Mouse (Mus musculus) heart, adult 2 months (tissue): ENCODE data around the gene Lrch4. TPM values are rescaled to one million over a fixed set of nuclear protein-coding genes. Genes with fewer than 3 reads are reported as not detected.

ENCODE experiments used
- DNase-seq, 2 experiments: peaks; one replicate each; pipeline ENCODE4 v3.0.0; 2021
- H3K27ac ChIP-seq: fragments of 200-600 bp; 2 replicates; pipeline ENCODE4 v1.8.1; 2022
- H3K27me3 ChIP-seq: fragments of 200-500 bp; 2 replicates; pipeline ENCODE4 v1.6.1; 2012; ENCODE audit warnings: mild to moderate bottlenecking, low read length, inconsistent platforms, mixed read lengths; ENCODE audit not compliant: control insufficient read depth, insufficient read depth
- H3K36me3 ChIP-seq: fragments of 200-500 bp; 2 replicates; pipeline ENCODE4 v1.6.1; 2012; ENCODE audit warnings: low read length, inconsistent platforms; ENCODE audit not compliant: control insufficient read depth, insufficient read depth
- H3K4me1 ChIP-seq: fragments of 200-500 bp; 2 replicates; pipeline ENCODE4 v1.6.1; 2011; ENCODE audit warnings: low read length; ENCODE audit not compliant: control insufficient read depth, insufficient read depth
- H3K4me3 ChIP-seq: fragments of 200-600 bp; 2 replicates; pipeline ENCODE4 v1.8.1; 2022
- H3K79me2 ChIP-seq: fragments of 200-500 bp; replicated peaks from 2 replicates; pipeline ENCODE4 v1.6.1; 2012; ENCODE audit warnings: mild to moderate bottlenecking, inconsistent platforms, low read length, moderate library complexity, mixed read lengths; ENCODE audit not compliant: control insufficient read depth, insufficient read depth
- H3K9ac ChIP-seq: fragments of 200-500 bp; 2 replicates; pipeline ENCODE4 v1.6.1; 2012; ENCODE audit warnings: low read depth, mild to moderate bottlenecking, control low read depth, inconsistent platforms, low read length, mixed read lengths
- CTCF ChIP-seq: fragments of 200-600 bp; IDR thresholded peaks from 2 replicates; pipeline ENCODE4 v1.8.1; 2022; ENCODE audit warnings: antibody characterized with exemption, mild to moderate bottlenecking, moderate library complexity
- EP300 ChIP-seq: fragments of 200-500 bp; IDR thresholded peaks from 2 replicates; pipeline ENCODE4 v1.6.1; 2011; ENCODE audit warnings: low read depth, low read length, control low read depth; ENCODE audit not compliant: insufficient read depth
- POLR2A ChIP-seq: fragments of 200-500 bp; IDR thresholded peaks from 2 replicates; pipeline ENCODE4 v1.6.1; 2011; ENCODE audit warnings: mild to moderate bottlenecking, low read depth, low read length, control low read depth; ENCODE audit not compliant: insufficient read depth
- WGBS: fragments of 180-500 bp; shearing (Covaris S2); methylation state at CpG from one replicate; pipeline ENCODE4 v1.1.7; 2018; 5-methylcytosine and 5-hydroxymethylcytosine counted together
- intact Hi-C: fragments of 180-260 bp; cut with DNase I; formaldehyde crosslinking; loops from one replicate; pipeline ENCODE4 v1.15.1; 2025
- polyA plus RNA-seq: library from polyadenylated mRNA; depleted of rRNA; stranded (reverse); fragments of >200 nt; gene quantifications from 2 replicates; pipeline ENCODE4 v1.2.3, GENCODE M21; 2012
- total RNA-seq, 2 experiments: library from RNA; stranded (reverse); gene quantifications; 2 replicates each; pipeline ENCODE4 v1.2.3; 2021

Lrch4 gene
- total and polyA plus RNA-seq, 3 experiments: 17.1 to 29.1 (median 20.0) TPM

DNA sequence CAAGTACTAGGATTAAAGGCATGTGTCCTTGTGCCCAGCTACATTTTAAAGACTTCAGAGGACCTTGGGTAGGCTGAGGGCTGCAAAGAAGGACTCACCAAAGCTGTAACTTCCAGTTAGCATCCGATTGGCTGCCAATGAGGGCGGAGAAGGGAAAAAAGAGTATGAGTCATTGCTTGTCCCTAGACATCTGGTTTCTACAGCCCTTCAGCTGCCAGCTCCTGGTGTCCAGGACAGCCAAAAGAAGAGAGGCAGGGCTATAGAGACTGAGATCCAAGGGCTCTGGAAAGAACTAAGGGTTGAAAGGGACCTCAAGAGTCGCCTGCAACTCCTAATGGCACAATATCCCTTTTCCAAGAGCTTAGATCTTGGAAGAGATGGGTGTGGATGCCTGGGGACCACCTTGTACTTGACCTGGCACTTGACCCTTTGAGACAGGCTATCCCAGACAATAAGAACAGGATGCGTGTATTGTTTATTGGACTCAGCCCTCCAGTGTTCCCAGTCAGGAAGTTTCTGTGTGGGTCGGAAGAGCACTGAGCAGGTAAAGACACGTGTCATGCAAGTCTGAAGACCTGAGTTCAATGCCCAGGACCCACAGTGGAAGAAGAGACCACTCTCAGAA, 31.3 kb downstream of the Lrch4 start:
- TF ChIP-seq CTCF (no peak), EP300 (peak; percentile 78), POLR2A (peak; percentile 52)
- intact Hi-C loops: no loop called here
- peak overlapping the region; percentile 83 for H3K27ac ChIP-seq

DNA sequence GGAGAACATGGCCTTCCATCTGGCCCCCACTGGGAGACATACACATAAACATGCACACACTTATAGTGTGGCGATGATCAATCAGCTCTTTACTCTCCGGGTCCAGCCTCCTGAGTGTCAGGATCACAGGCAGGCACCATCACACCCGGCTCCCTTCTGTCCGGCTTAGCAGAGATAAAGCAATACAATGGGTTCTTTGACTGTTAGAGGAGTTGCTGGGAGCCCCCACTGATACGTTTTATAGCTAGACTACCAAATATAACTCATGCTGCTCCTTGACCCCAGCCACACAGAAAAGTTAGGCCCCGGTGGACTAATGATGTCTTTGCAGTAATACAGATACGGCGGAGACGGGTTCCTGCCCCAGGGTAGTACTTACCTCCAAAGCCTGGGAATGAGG, 34.1 kb downstream of the Lrch4 start:
- no peak overlapping the region for H3K4me3 ChIP-seq
- no peak for TF ChIP-seq POLR2A
- no peak for TF ChIP-seq CTCF
- no peak for TF ChIP-seq EP300
- DNase-seq: no peak
- WGBS: 80% methylated on average over 9 of the region's 9 CpGs
- H3K36me3 ChIP-seq: peaks cover 6% of the 10 kb centered on the region; the same call in 1 of the 2 replicates
- H3K4me1 ChIP-seq: peaks cover 9% of the 10 kb centered on the region
- intact Hi-C loops: no loop called here
- no peak overlapping the region for H3K27ac ChIP-seq
- H3K9ac ChIP-seq: no peak overlapping the region
- H3K27me3 ChIP-seq: no peaks in the 10 kb centered on the region
- no peaks in the 10 kb centered on the region for H3K79me2 ChIP-seq

More for the DNA sequence above, 31.3 kb downstream of the Lrch4 start:
- no peaks in the 10 kb centered on the region for H3K79me2 ChIP-seq
- no peak overlapping the region for H3K9ac ChIP-seq
- H3K36me3 ChIP-seq: peaks cover 6% of the 10 kb centered on the region; the same call in 1 of the 2 replicates
- no peak overlapping the region for H3K4me3 ChIP-seq
- DNase-seq: peak; percentile 79 to 87
- WGBS: 34% methylated on average over 6 of the region's 6 CpGs
- peaks cover 12% of the 10 kb centered on the region for H3K4me1 ChIP-seq
- no peaks in the 10 kb centered on the region for H3K27me3 ChIP-seq

DNA sequence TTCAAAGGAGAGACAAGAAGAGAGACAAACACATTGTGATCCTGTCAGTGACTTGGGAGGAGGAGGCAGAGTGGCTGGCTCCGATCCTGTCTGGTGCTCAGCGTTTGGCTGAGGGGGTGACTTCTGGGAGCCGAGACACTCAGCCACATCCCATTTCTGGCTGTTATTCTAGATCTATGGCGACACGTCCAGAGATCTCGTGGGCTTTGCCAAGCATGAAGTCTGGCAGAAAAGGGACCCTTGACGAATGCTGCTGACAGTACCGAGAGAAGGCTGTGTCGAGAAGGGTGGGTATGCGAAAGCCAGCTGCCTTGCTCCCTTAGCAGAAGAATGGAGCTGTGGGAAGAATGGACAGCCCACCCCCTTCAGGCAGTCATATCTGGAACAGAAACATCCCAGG, 40.0 kb downstream of the Lrch4 start:
- Histone ChIP-seq H3K9ac (no peak overlapping the region), H3K4me3 (no peak overlapping the region)

DNA sequence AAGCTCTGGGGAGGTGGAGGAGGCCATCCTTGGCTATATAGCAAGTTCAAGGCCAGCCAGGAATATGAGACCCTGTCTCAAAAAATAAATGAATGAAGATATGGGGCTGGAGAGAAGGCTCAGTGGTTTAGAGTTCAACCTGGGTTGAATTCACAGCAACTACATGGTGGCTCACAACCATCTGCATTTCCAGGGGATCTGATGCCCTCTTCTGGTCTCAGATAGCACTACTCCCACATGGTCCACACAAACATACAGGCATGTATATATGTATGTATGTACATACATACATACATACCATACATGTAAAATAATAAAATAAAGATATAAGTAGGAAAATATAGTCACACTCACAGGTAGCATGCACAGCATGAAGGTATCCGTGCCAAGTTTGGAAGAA, 41.3 kb downstream of the Lrch4 start:
- TF ChIP-seq POLR2A: no peak
- TF ChIP-seq CTCF: peak; percentile 54
- intact Hi-C loops: no loop called here

More for the DNA sequence above, 40.0 kb downstream of the Lrch4 start:
- intact Hi-C loops: no loop called here
- Histone ChIP-seq H3K4me1 (peaks cover 20% of the 10 kb centered on the region), H3K27ac (peak overlapping the region; percentile 76), H3K79me2 (no peaks in the 10 kb centered on the region), H3K27me3 (no peaks in the 10 kb centered on the region), H3K36me3 (peaks cover 3% of the 10 kb centered on the region)
- TF ChIP-seq CTCF (no peak), EP300 (no peak), POLR2A (no peak)
- peak; percentile 63 to 66 for DNase-seq
- 41% methylated on average over 10 of the region's 10 CpGs for WGBS

DNA sequence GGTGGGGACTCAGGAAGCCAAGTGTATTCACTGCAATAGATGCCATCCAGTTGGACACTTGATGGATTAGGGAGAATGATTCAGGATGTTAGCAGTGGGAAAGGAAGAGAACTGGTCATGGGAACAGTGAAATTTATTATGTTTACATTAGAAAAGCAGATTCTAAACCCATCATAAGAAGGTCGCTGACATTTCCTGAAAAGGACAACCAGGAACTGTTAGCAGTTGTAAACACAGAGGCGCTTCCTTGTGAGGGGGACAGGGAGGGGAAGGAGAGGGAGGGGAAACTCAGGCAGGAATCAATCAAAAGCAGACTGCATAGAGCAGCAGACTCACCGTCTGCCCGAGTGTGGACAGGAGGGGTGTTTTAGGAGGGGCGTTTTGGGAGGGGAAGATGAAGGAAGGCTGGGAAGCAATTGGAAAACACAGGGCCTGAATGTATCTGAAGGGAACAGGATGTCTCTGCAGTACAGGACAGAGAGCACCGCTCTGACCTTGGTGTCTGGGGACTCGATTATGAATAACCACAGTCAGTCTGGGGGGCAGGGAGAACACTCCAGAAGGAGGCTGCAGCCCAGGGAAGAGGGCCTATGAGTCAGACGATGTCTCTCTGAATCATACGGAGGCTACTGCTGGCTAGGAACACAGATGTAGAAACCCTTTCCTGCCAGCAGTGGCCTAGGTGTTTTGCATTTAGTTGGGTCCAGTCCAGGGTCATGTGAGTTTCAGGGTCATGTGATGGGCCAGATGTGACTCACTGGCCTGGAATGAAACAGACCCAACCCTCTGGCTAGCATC, 42.7 kb downstream of the Lrch4 start:
- 0 out of 2 replicates have a peak overlapping the region, but pooled peaks have one; percentile 0 for H3K9ac ChIP-seq
- peaks cover 20% of the 10 kb centered on the region for H3K4me1 ChIP-seq
- peak overlapping the region; percentile 87 for H3K27ac ChIP-seq
- DNase-seq: peak; percentile 77 to 86
- H3K79me2 ChIP-seq: no peaks in the 10 kb centered on the region
- TF ChIP-seq EP300: peak; percentile 100
- peak; percentile 16; the same call in 1 of the 2 replicates for TF ChIP-seq CTCF
- peak; percentile 59 for TF ChIP-seq POLR2A
- whole genome bisulfite sequencing: 4% methylated on average over 9 of the region's 9 CpGs
- no peak overlapping the region for H3K4me3 ChIP-seq
- H3K36me3 ChIP-seq: peaks cover 3% of the 10 kb centered on the region
- intact Hi-C loops: no loop called here
- no peaks in the 10 kb centered on the region for H3K27me3 ChIP-seq

More for the DNA sequence above, 41.3 kb downstream of the Lrch4 start:
- Histone ChIP-seq H3K36me3 (peaks cover 3% of the 10 kb centered on the region), H3K79me2 (no peaks in the 10 kb centered on the region), H3K4me3 (no peak overlapping the region), H3K4me1 (peaks cover 20% of the 10 kb centered on the region), H3K27ac (peak overlapping the region; percentile 76), H3K27me3 (no peaks in the 10 kb centered on the region), H3K9ac (no peak overlapping the region)
- 93% methylated on average over 1 of the region's 1 CpGs for WGBS
- DNase-seq: no peak

DNA sequence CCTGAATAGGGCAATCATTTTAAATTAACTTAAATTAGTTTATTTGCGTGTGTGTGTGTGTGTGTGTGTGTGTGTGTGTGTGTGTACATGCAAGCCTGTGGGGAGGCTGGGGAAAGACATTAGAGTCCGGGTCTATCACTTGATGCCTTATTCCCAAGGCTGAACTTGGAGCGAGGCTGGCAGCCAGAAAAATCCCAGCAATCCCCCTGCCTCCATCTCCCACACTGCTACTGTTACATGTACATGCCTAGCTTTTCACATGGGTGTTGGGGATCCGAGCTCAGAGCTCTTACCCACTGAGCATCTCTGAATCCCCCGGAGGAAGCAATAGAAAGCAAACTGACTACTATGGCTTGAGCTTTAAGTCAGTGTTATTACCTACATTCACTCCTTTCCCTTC, 43.4 kb downstream of the Lrch4 start:
- Histone ChIP-seq H3K4me1 (peaks cover 20% of the 10 kb centered on the region), H3K79me2 (no peaks in the 10 kb centered on the region), H3K27ac (peak overlapping the region; percentile 87), H3K9ac (no peak overlapping the region), H3K36me3 (peaks cover 3% of the 10 kb centered on the region), H3K4me3 (no peak overlapping the region), H3K27me3 (no peaks in the 10 kb centered on the region)
- WGBS: 69% methylated on average over 5 of the region's 5 CpGs
- intact Hi-C loops: no loop called here
- TF ChIP-seq POLR2A (no peak), CTCF (no peak), EP300 (no peak)
- DNase-seq: peak in 1 of 2 experiments; percentile 36
